Mouse (Mus musculus) heart, embryonic 10.5 days (tissue): ENCODE data around the gene Snrnp27. TPM values are rescaled to one million over a fixed set of nuclear protein-coding genes. Genes with fewer than 3 reads are reported as not detected.

Source experiments
- DNase-seq: peaks from one replicate; pipeline ENCODE4 v3.0.0-alpha.2; 2017; ENCODE audit warnings: low spot score
- H3K27ac ChIP-seq: fragments of 300-500 bp; sonication (generic); 2 replicates; pipeline ENCODE4 v1.5.1; 2016; ENCODE audit warnings: mild to moderate bottlenecking
- H3K27me3 ChIP-seq: fragments of 300-500 bp; sonication (generic); 2 replicates; pipeline ENCODE4 v1.6.1; 2016; ENCODE audit warnings: mild to moderate bottlenecking; ENCODE audit not compliant: poor library complexity, insufficient read depth, severe bottlenecking
- H3K36me3 ChIP-seq: fragments of 300-500 bp; sonication (generic); 2 replicates; pipeline ENCODE4 v1.6.1; 2016; ENCODE audit warnings: mild to moderate bottlenecking, moderate library complexity
- H3K4me1 ChIP-seq: fragments of 300-500 bp; sonication (generic); 2 replicates; pipeline ENCODE4 v1.6.1; 2016; ENCODE audit warnings: mild to moderate bottlenecking
- H3K4me3 ChIP-seq: fragments of 300-500 bp; sonication (generic); 2 replicates; pipeline ENCODE4 v1.5.1; 2016; ENCODE audit warnings: mild to moderate bottlenecking, moderate library complexity
- H3K9me3 ChIP-seq: fragments of 300-500 bp; sonication (generic); 2 replicates; pipeline ENCODE4 v1.6.1; 2016; ENCODE audit warnings: mild to moderate bottlenecking, moderate library complexity
- WGBS: fragments of 180-500 bp; shearing (Covaris S2); methylation state at CpG from one replicate; pipeline ENCODE4 v1.1.7; 2016; 5-methylcytosine and 5-hydroxymethylcytosine counted together
- polyA plus RNA-seq: library from polyadenylated mRNA; unstranded; fragments of >200 nt; fragmentation: Nextera tagmentation; extraction: Ambion mirVana; gene quantifications from 2 replicates; pipeline ENCODE4 v1.2.1, GENCODE M21; 2016

The Snrnp27 gene
- polyA plus RNA-seq, result 94.8 and 112 TPM in 2 replicates

GRCm38 (mm10) chr6:86683872-86684654 lies at the start of gene Snrnp27:
Gene Snrnp27, minus strand, starts transcription at chr6:86684522.
- peak within 1 kb of the TSS; percentile 92 for H3K4me3 ChIP-seq
- H3K27ac ChIP-seq, result peak within 1 kb of the TSS; percentile 91
- peaks cover 9% of the 10 kb centered on the region for H3K4me1 ChIP-seq
- 3% methylated on average over 36 of the region's 36 CpGs for WGBS
- H3K9me3 ChIP-seq, result no peaks in the 10 kb centered on the region
- peak; percentile 96 for DNase-seq
- no peaks in the 10 kb centered on the region for H3K27me3 ChIP-seq
- peaks cover 39% of the 10 kb centered on the region for H3K36me3 ChIP-seq

- Histone ChIP-seq H3K4me1 (peaks cover 22% of the 10 kb centered on the region), H3K36me3 (no peaks in the 10 kb centered on the region), H3K4me3 (peak within 1 kb of the TSS; percentile 91), H3K9me3 (no peaks in the 10 kb centered on the region), H3K27ac (peak within 1 kb of the TSS; percentile 94), H3K27me3 (no peaks in the 10 kb centered on the region)
- DNase-seq, result peak; percentile 97
- WGBS, result 1% methylated on average over 59 of the region's 59 CpGs
These were observed 49.0 kb upstream of the Snrnp27 start, which contains the start of gene Gmcl1 for GRCm38 (mm10) chr6:86733183-86733876. Gene Gmcl1, minus strand, starts transcription at chr6:86733383.

GRCm38 (mm10) chr6:86732276-86733173 lies 48.2 kb upstream of the Snrnp27 start:
- Histone ChIP-seq H3K4me3 (peak overlapping the region; percentile 91), H3K36me3 (peaks cover 4% of the 10 kb centered on the region), H3K27ac (peak overlapping the region; percentile 94), H3K9me3 (no peaks in the 10 kb centered on the region), H3K4me1 (peaks cover 22% of the 10 kb centered on the region), H3K27me3 (no peaks in the 10 kb centered on the region)
- peak; percentile 79 for DNase-seq
- WGBS, result under 1% methylated on average over 60 of the region's 62 CpGs

GRCm38 (mm10) chr6:86728711-86729110 lies 44.4 kb upstream of the Snrnp27 start:
- 87% methylated on average over 5 of the region's 5 CpGs for WGBS
- H3K27me3 ChIP-seq, result no peaks in the 10 kb centered on the region
- H3K9me3 ChIP-seq, result no peaks in the 10 kb centered on the region

GRCm38 (mm10) chr6:86721977-86722376 lies 37.7 kb upstream of the Snrnp27 start:
- Histone ChIP-seq H3K36me3 (peaks cover 29% of the 10 kb centered on the region), H3K27ac (no peak overlapping the region), H3K4me1 (no peaks in the 10 kb centered on the region), H3K9me3 (no peaks in the 10 kb centered on the region), H3K27me3 (no peaks in the 10 kb centered on the region), H3K4me3 (no peak overlapping the region)
- no peak for DNase-seq
- 77% methylated on average over 3 of the region's 3 CpGs for WGBS

More at GRCm38 (mm10) chr6:86728711-86729110, 44.4 kb upstream of the Snrnp27 start:
- Histone ChIP-seq H3K4me3 (no peak overlapping the region), H3K36me3 (peaks cover 8% of the 10 kb centered on the region), H3K4me1 (peaks cover 12% of the 10 kb centered on the region), H3K27ac (no peak overlapping the region)
- DNase-seq, result no peak

GRCm38 (mm10) chr6:86708072-86708774 lies 23.9 kb upstream of the Snrnp27 start:
- Histone ChIP-seq H3K4me1 (no peaks in the 10 kb centered on the region), H3K27ac (no peak overlapping the region), H3K36me3 (peaks cover 47% of the 10 kb centered on the region), H3K9me3 (no peaks in the 10 kb centered on the region), H3K27me3 (no peaks in the 10 kb centered on the region), H3K4me3 (no peak overlapping the region)
- 91% methylated on average over 4 of the region's 4 CpGs for WGBS
- DNase-seq, result no peak

GRCm38 (mm10) chr6:86702577-86702976 lies 18.3 kb upstream of the Snrnp27 start:
- Histone ChIP-seq H3K4me3 (no peak overlapping the region), H3K36me3 (peaks cover 80% of the 10 kb centered on the region), H3K27me3 (no peaks in the 10 kb centered on the region), H3K4me1 (no peaks in the 10 kb centered on the region), H3K9me3 (no peaks in the 10 kb centered on the region), H3K27ac (no peak overlapping the region)
- 89% methylated on average over 9 of the region's 9 CpGs for WGBS
- no peak for DNase-seq

- no peak overlapping the region for H3K27ac ChIP-seq
- no peak for DNase-seq
- H3K27me3 ChIP-seq, result no peaks in the 10 kb centered on the region
- H3K9me3 ChIP-seq, result no peaks in the 10 kb centered on the region
- H3K36me3 ChIP-seq, result peaks cover 75% of the 10 kb centered on the region
- WGBS, result 83% methylated on average over 6 of the region's 6 CpGs
- H3K4me3 ChIP-seq, result no peak overlapping the region
- no peaks in the 10 kb centered on the region for H3K4me1 ChIP-seq
These were observed 13.6 kb upstream of the Snrnp27 start for GRCm38 (mm10) chr6:86697903-86698302.

GRCm38 (mm10) chr6:86696213-86696612 lies 11.9 kb upstream of the Snrnp27 start:
- 78% methylated on average over 10 of the region's 10 CpGs for WGBS
- H3K9me3 ChIP-seq, result no peaks in the 10 kb centered on the region
- H3K4me1 ChIP-seq, result no peaks in the 10 kb centered on the region
- H3K27me3 ChIP-seq, result no peaks in the 10 kb centered on the region
- H3K4me3 ChIP-seq, result no peak overlapping the region
- peaks cover 61% of the 10 kb centered on the region for H3K36me3 ChIP-seq
- no peak overlapping the region for H3K27ac ChIP-seq
- no peak for DNase-seq

GRCm38 (mm10) chr6:86694465-86694864 lies 10.1 kb upstream of the Snrnp27 start:
- no peak overlapping the region for H3K4me3 ChIP-seq
- DNase-seq, result no peak
- H3K4me1 ChIP-seq, result no peaks in the 10 kb centered on the region
- no peaks in the 10 kb centered on the region for H3K9me3 ChIP-seq
- no peaks in the 10 kb centered on the region for H3K27me3 ChIP-seq
- peaks cover 57% of the 10 kb centered on the region for H3K36me3 ChIP-seq
- no peak overlapping the region for H3K27ac ChIP-seq

GRCm38 (mm10) chr6:86689671-86690070 lies 5.3 kb upstream of the Snrnp27 start:
- H3K27ac ChIP-seq, result no peak overlapping the region
- H3K36me3 ChIP-seq, result peaks cover 21% of the 10 kb centered on the region
- H3K4me3 ChIP-seq, result no peak overlapping the region
- no peaks in the 10 kb centered on the region for H3K27me3 ChIP-seq
- H3K4me1 ChIP-seq, result no peaks in the 10 kb centered on the region
- 79% methylated on average over 3 of the region's 3 CpGs for WGBS
- H3K9me3 ChIP-seq, result no peaks in the 10 kb centered on the region
- no peak for DNase-seq

- Histone ChIP-seq H3K27ac (no peak overlapping the region), H3K36me3 (peaks cover 25% of the 10 kb centered on the region), H3K4me3 (no peak overlapping the region), H3K4me1 (peaks cover 9% of the 10 kb centered on the region), H3K27me3 (no peaks in the 10 kb centered on the region), H3K9me3 (no peaks in the 10 kb centered on the region)
- 73% methylated on average over 1 of the region's 1 CpGs for WGBS
- DNase-seq, result no peak
These were observed 2.6 kb upstream of the Snrnp27 start for GRCm38 (mm10) chr6:86686971-86687370.
